In genomic region chr10:21907784-21908183, GRCm38 (mm10) we compare ENCODE assay signal across 16 mouse cellular contexts. TPM values are rescaled to one million over a fixed set of nuclear protein-coding genes. Genes with fewer than 3 reads are reported as not detected.
DNase-seq lines count a peak whose midpoint lies in the region; ATAC-seq and TF ChIP-seq lines count a peak whose summit lies in the region.
"Had no signal": no experiment of that assay in that cellular context is flagged by ENCODE, and none has a peak within 500 bp of the region (broad histone marks: within the 10 kb centered on the region; RNA-seq: fewer than 3 reads in every experiment).

No protein-coding gene starts in this region.

- TF ChIP-seq CTCF in spleen, adult 2 months (IDR thresholded peaks at IDR 0.05; ENCODE audit: extremely low read depth, insufficient read depth, insufficient read length, insufficient replicate concordance), result no peak

- H3K9ac ChIP-seq in stomach, embryonic 16.5 days (ENCODE audit: low read length), result no peak overlapping the region
- H3K9ac ChIP-seq: hindbrain, embryonic 14.5 days; limb, embryonic 15.5 days; midbrain, embryonic 13.5 days had no signal

- H3K4me2 ChIP-seq in stomach, embryonic 16.5 days (ENCODE audit: low read depth, low read length), result no peak overlapping the region
- H3K4me2 ChIP-seq: hindbrain, embryonic 14.5 days; limb, embryonic 15.5 days; midbrain, embryonic 13.5 days had no signal

- H3K27ac ChIP-seq in spleen, adult 2 months (ENCODE audit: insufficient read depth, low read length), result peak overlapping the region; percentile 86
- H3K27ac ChIP-seq in stomach, embryonic 16.5 days (ENCODE audit: low read length), result peak overlapping the region; percentile 54; the same call in 1 of the 2 replicates
- H3K27ac ChIP-seq: hindbrain, embryonic 14.5 days; limb, embryonic 15.5 days; midbrain, embryonic 13.5 days had no signal

- DNase-seq in CD4-positive, CD25-positive, alpha-beta regulatory T cell, adult 2 months (ENCODE audit: low read depth, low spot score), result peak; percentile 20
- DNase-seq in spleen, adult 2 months (ENCODE audit: low read depth in 1 of 2, low spot score in 2 of 2), result peak in 1 of 2 experiments; percentile 23
- DNase-seq in spleen, postnatal 10 days (ENCODE audit: low spot score in 2 of 2), result no peak
- no peak for DNase-seq in cerebellum, postnatal 36 days
- DNase-seq in layer of hippocampus, postnatal 10 days (ENCODE audit: low spot score in 2 of 2), result no peak
- DNase-seq: cerebellum, adult 18-20 months; gastrocnemius, postnatal 10 days; kidney, adult 9 months had no signal

- H3K36me3 ChIP-seq in spleen, adult 2 months (ENCODE audit: control insufficient read depth, insufficient read depth, low read length), result no peaks in the 10 kb centered on the region
- no peaks in the 10 kb centered on the region for H3K36me3 ChIP-seq in stomach, embryonic 16.5 days (ENCODE audit: control insufficient read depth, insufficient read depth, low read length)
- H3K36me3 ChIP-seq: G1E; limb, embryonic 15.5 days; midbrain, embryonic 13.5 days had no signal

- H3K9me3 ChIP-seq in stomach, embryonic 16.5 days (replicated peaks; ENCODE audit: control insufficient read depth, low read length), result no peaks in the 10 kb centered on the region
- H3K9me3 ChIP-seq: G1E; limb, embryonic 15.5 days; midbrain, embryonic 13.5 days had no signal

- TF ChIP-seq POLR2A in spleen, adult 2 months (IDR thresholded peaks at IDR 0.05; ENCODE audit: low read depth, low read length), result no peak

- no peak overlapping the region for H3K4me3 ChIP-seq in spleen, adult 2 months (ENCODE audit: extremely low read depth, insufficient read depth, insufficient read length)
- no peak overlapping the region for H3K4me3 ChIP-seq in stomach, embryonic 16.5 days (replicated peaks; ENCODE audit: low read length)
- H3K4me3 ChIP-seq: limb, embryonic 15.5 days; midbrain, embryonic 13.5 days had no signal

- WGBS in spleen, adult 2 months, result 38% methylated on average over 3 of the region's 3 CpGs
- WGBS in stomach, embryonic 16.5 days, result 44% methylated on average over 3 of the region's 3 CpGs

- no peaks in the 10 kb centered on the region for H3K27me3 ChIP-seq in spleen, adult 2 months (ENCODE audit: control insufficient read depth, insufficient read depth, low read length)
- H3K27me3 ChIP-seq in stomach, embryonic 16.5 days (ENCODE audit: control insufficient read depth, insufficient read depth, low read length), result no peaks in the 10 kb centered on the region
- H3K27me3 ChIP-seq: limb, embryonic 15.5 days; midbrain, embryonic 13.5 days had no signal

- peaks cover 23% of the 10 kb centered on the region for H3K4me1 ChIP-seq in spleen, adult 2 months (ENCODE audit: control insufficient read depth, insufficient read depth, insufficient read length)
- H3K4me1 ChIP-seq in stomach, embryonic 16.5 days (ENCODE audit: control insufficient read depth, insufficient read depth, low read length), result no peaks in the 10 kb centered on the region
- H3K4me1 ChIP-seq: midbrain, embryonic 13.5 days had no signal

- no peak for ATAC-seq in CD4-positive, CD25-positive, alpha-beta regulatory T cell, adult 4 months
- ATAC-seq in hematopoietic stem cell, adult 5-6 weeks (replicated peaks in 1 of 2; ENCODE audit: insufficient read depth in 1 of 2, low FRiP score in 2 of 2, low TSS enrichment in 1 of 2, low read depth in 1 of 2, poor library complexity in 2 of 2, severe bottlenecking in 2 of 2), result peak; percentile 27 to 38; a peak in 1 of 4 replicates
- no peak for ATAC-seq in stomach, embryonic 16.5 days (ENCODE audit: insufficient read depth, low FRiP score)
- ATAC-seq: forebrain, embryonic 14.5 days; midbrain, embryonic 13.5 days had no signal

RNA-seq across cellular contexts. Expression of gene Sgk1, which starts 25.8 kb away (rescaled TPM):
- polyA plus RNA-seq in CD4-positive, CD25-positive, alpha-beta regulatory T cell, adult 4 months (2017; shearing (Covaris generic)), result 10 to 100 TPM; 22.2 to 26.6 TPM
- polyA plus RNA-seq in spleen, adult 2 months (2012; rRNA removed), result 13.7 and 15.8 TPM in 2 replicates
- 18.1 and 23.6 TPM in 2 replicates for total RNA-seq in hematopoietic stem cell, adult 5-6 weeks (2017)
- 34.3 and 35.9 TPM in 2 replicates for polyA plus RNA-seq in stomach, embryonic 16.5 days (2015; fragmentation: Nextera tagmentation; extraction: Ambion mirVana)
- 10 to 100 TPM; 64.4 to 65.5 TPM for total RNA-seq in layer of hippocampus, postnatal 10 days (2021)

Comparison
In these comparisons a context has a peak if more than half of its experiments do, and no peak if none do; other contexts are left out.
1. ATAC-seq: peak in hematopoietic stem cell, adult 5-6 weeks (2 of 2); none in CD4-positive, CD25-positive, alpha-beta regulatory T cell, adult 4 months (single experiment) and stomach, embryonic 16.5 days (single experiment).